Mouse (Mus musculus) subcutaneous adipose tissue, adult 2 months (tissue): ENCODE data around the gene Aif1l. TPM values are rescaled to one million over a fixed set of nuclear protein-coding genes. Genes with fewer than 3 reads are reported as not detected.

Source experiments
- polyA plus RNA-seq: library from polyadenylated mRNA; depleted of rRNA; stranded (reverse); fragments of >200 nt; gene quantifications from 2 replicates; pipeline ENCODE4 v1.2.3, GENCODE M21; 2012; ENCODE audit warnings: low replicate concordance; rRNA removed

Aif1l gene
- 4.9 and 9.6 TPM in 2 replicates for polyA plus RNA-seq

DNA sequence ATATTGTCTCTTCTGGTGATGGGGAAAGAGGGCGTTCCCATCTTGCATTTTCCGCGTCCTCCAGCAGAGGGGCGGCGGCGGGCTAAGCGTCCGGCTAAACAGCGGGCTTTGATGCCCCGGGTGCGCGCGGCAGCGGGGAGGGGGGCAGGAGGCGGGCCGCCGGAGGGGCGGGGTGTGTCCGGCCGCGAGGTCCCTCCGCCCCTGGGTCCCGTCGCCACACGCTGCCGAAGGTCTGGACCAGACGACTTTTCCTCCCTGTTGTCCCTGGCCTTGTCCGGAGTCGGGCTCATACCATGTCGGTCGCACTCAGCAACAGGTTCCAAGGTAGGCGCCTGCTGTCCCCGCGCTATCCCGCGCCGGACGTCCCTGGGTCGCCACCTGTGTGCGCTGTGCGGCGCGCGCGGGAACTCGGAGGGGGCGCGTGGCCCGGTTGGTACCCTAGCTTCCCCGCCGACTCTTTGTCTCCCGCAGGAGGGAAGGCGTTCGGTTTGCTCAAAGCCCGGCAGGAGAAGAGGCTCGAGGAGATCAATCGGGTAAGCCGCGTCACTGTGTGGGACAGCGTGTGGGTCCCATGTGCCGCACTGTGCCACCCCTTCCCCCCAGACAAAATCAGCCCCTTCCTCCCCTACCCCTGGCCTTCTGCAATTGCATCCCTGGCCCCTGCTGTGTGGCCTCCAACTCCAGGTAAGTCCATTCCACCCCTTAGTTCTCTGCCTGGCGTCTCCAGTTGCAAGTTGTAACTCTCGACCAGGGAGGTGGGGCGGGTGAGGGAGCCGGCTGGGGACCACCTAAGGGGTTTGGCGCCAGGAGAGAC lies at the start of gene Aif1l:
Gene Aif1l (plus strand): TSS at position 82 of the 814 bp plus-strand sequence.

GRCm38 (mm10) chr2:31974141-31974808 lies 24.3 kb downstream of the Aif1l start, which contains the start of gene Nup214:
Nup214 (plus strand) TSS chr2:31974436.

Other genes with a start within 250 kb of the Aif1l start
- 0.04 and 0.05 TPM in 2 replicates for gene Qrfp, start 139.6 kb upstream of the Aif1l start, polyA plus RNA-seq
- gene Fibcd1, start 104.1 kb upstream of the Aif1l start, polyA plus RNA-seq, result 0.03 TPM in 1 of 2 replicates, not detected in the other
- gene Lamc3, start 62.8 kb upstream of the Aif1l start, polyA plus RNA-seq, result 5.0 and 25.4 TPM in 2 replicates
- gene Nup214, start 24.3 kb downstream of the Aif1l start, polyA plus RNA-seq, result 31.3 and 49.9 TPM in 2 replicates
- 1.7 and 3.4 TPM in 2 replicates for gene Fam78a, start 134.7 kb downstream of the Aif1l start, polyA plus RNA-seq
- gene Plpp7, start 145.4 kb downstream of the Aif1l start, polyA plus RNA-seq, result 9.4 and 15.4 TPM in 2 replicates
- gene Prrc2b, start 200.9 kb downstream of the Aif1l start, polyA plus RNA-seq, result 34.3 and 64.2 TPM in 2 replicates